Mouse (Mus musculus) heart, adult 2 months (tissue): Measurements from ENCODE around the gene Dhx16.

Experiments used
- CTCF ChIP-seq: fragments of 200-600 bp; IDR thresholded peaks from 2 replicates; pipeline ENCODE4 v1.8.1; 2022; ENCODE audit warnings: antibody characterized with exemption, mild to moderate bottlenecking, moderate library complexity
- POLR2A ChIP-seq: fragments of 200-500 bp; IDR thresholded peaks from 2 replicates; pipeline ENCODE4 v1.6.1; 2011; ENCODE audit warnings: mild to moderate bottlenecking, low read depth, low read length, control low read depth; ENCODE audit not compliant: insufficient read depth

GRCm38 (mm10) chr17:35879245-35880057 lies at the start of gene Dhx16:
- TF ChIP-seq CTCF (peak; percentile 92), POLR2A (peak; percentile 73)
